Mouse (Mus musculus) heart, adult 8-10 months (tissue): ENCODE data around the gene Avil. TPM values are rescaled to one million over a fixed set of nuclear protein-coding genes. Genes with fewer than 3 reads are reported as not detected.
"Not testable (repeated sequence)": the region's sequence is repeated elsewhere in the genome, so short reads cannot be mapped to it uniquely, and the experiment has no call there.

ENCODE experiments used
- DNase-seq: peaks from one replicate; pipeline ENCODE4 v3.0.0; 2022; ENCODE audit warnings: low spot score
- microRNA-seq: library from miRNA; unstranded; fragments of <30 nt; microRNA quantifications from one replicate; pipeline ENCODE4 v1.2.0, GENCODE M21; 2022
- total RNA-seq, 4 experiments: library from RNA; stranded (reverse); gene quantifications; 2 replicates each; pipeline ENCODE4 v1.2.4; 2022

Gene Avil
- total RNA-seq, 4 experiments from 2014 or later = 0.32 to 0.87 (median 0.42) TPM

GRCm38 (mm10) chr10:127059174-127059967 is 58.9 kb downstream of the Avil start:
- DNase-seq = no peak

- DNase-seq = no peak
Observed at GRCm38 (mm10) chr10:127059968-127060916, 59.7 kb downstream of the Avil start, which contains the start of gene March9. Gene March9 (minus strand): TSS chr10:127060184.

GRCm38 (mm10) chr10:127061085-127061484 is 60.6 kb downstream of the Avil start:
- no peak for DNase-seq

- no peak for DNase-seq
Observed at GRCm38 (mm10) chr10:127061513-127061912, 61.0 kb downstream of the Avil start.

- DNase-seq = not testable (repeated sequence)
Observed at GRCm38 (mm10) chr10:127062101-127062500, 61.6 kb downstream of the Avil start.

GRCm38 (mm10) chr10:127062503-127062902 is 62.0 kb downstream of the Avil start:
- no peak for DNase-seq

GRCm38 (mm10) chr10:127063239-127063872 is 62.8 kb downstream of the Avil start, which contains the start of gene Cdk4:
Gene Cdk4 (plus strand): TSS chr10:127063534.
- peak; percentile 97 for DNase-seq

- no peak for DNase-seq
Observed at GRCm38 (mm10) chr10:127063913-127064870, 63.7 kb downstream of the Avil start.

GRCm38 (mm10) chr10:127065981-127066380 is 65.5 kb downstream of the Avil start:
- DNase-seq = no peak

GRCm38 (mm10) chr10:127066519-127067018 is 66.1 kb downstream of the Avil start:
- no peak for DNase-seq

GRCm38 (mm10) chr10:127068360-127069038 is 68.0 kb downstream of the Avil start:
- no peak for DNase-seq

- DNase-seq = no peak
Observed at GRCm38 (mm10) chr10:127069281-127070189, 69.0 kb downstream of the Avil start.

Small RNA genes lying within 50 kb of the gene (microRNA-seq; reads per million reads assigned to microRNA genes)
- gene Mir26a-2 (436 reads per million, percentile 75 among the genes with 10 or more reads in this experiment), gene Mir546 (not detected)

Other genes with a start within 250 kb of the Avil start
- 1 to 10 TPM; 3.7 to 5.8 (median 4.7) TPM for gene Atp23, start 99.4 kb upstream of the Avil start, total RNA-seq
- gene Ctdsp2, start 22.0 kb upstream of the Avil start, total RNA-seq = 100 to 1,000 TPM in 2 of 4 experiments, 10 to 100 TPM in 2; 84.6 to 110 (median 95.0) TPM
- 10 to 100 TPM; 50.9 to 67.0 (median 55.9) TPM for gene Tsfm, start 30.1 kb downstream of the Avil start, total RNA-seq
- gene Mettl1, start 40.7 kb downstream of the Avil start, total RNA-seq = 1 to 10 TPM; 7.5 to 9.6 (median 9.2) TPM
- gene Eef1akmt3, start 40.8 kb downstream of the Avil start, total RNA-seq = not detected
- gene Cyp27b1, start 47.5 kb downstream of the Avil start, total RNA-seq = under 1 TPM in 1 of 4 experiments, not detected in 3; 0.19 TPM
- 1 to 10 TPM; 2.4 to 4.1 (median 3.3) TPM for gene March9, start 59.5 kb downstream of the Avil start, total RNA-seq
- 10 to 100 TPM; 74.9 to 90.0 (median 79.0) TPM for gene Cdk4, start 62.8 kb downstream of the Avil start, total RNA-seq
- gene Tspan31, start 69.6 kb downstream of the Avil start, total RNA-seq = 10 to 100 TPM; 43.7 to 50.9 (median 48.6) TPM
- 1 to 10 TPM; 3.6 to 6.1 (median 4.8) TPM for gene Agap2, start 74.6 kb downstream of the Avil start, total RNA-seq
- gene Os9, start 120.4 kb downstream of the Avil start, total RNA-seq = 10 to 100 TPM; 22.2 to 31.6 (median 24.1) TPM
- gene B4galnt1, start 164.5 kb downstream of the Avil start, total RNA-seq = 1 to 10 TPM; 1.2 to 3.2 (median 1.5) TPM
- 10 to 100 TPM; 13.0 to 24.6 (median 15.5) TPM for gene Slc26a10, start 179.9 kb downstream of the Avil start, total RNA-seq
- 10 to 100 TPM in 3 of 4 experiments, 1 to 10 TPM in 1; 8.1 to 13.4 (median 10.8) TPM for gene Arhgef25, start 189.4 kb downstream of the Avil start, total RNA-seq
- 10 to 100 TPM; 18.1 to 29.6 (median 24.2) TPM for gene Dtx3, start 195.0 kb downstream of the Avil start, total RNA-seq
- gene Pip4k2c, start 210.9 kb downstream of the Avil start, total RNA-seq = 10 to 100 TPM; 32.4 to 38.3 (median 35.3) TPM